Mouse (Mus musculus) thymus, adult 18-20 months (tissue): ENCODE results near the gene Pdhx.

Source experiments
- DNase-seq, 2 experiments: peaks; one replicate each; pipeline ENCODE4 v3.0.0; 2022; ENCODE audit warnings: mixed read lengths in 2 of 2

Pdhx gene

GRCm38 (mm10) chr2:102986964-102987707, 86.2 kb downstream of the Pdhx start:
- no peak for DNase-seq

GRCm38 (mm10) chr2:102986424-102986823, 86.9 kb downstream of the Pdhx start:
- no peak for DNase-seq

- no peak for DNase-seq
These were observed 90.5 kb downstream of the Pdhx start for GRCm38 (mm10) chr2:102982822-102983221.

GRCm38 (mm10) chr2:102981446-102982314, 91.6 kb downstream of the Pdhx start:
- DNase-seq: no peak

- DNase-seq: no peak
These were observed 92.4 kb downstream of the Pdhx start for GRCm38 (mm10) chr2:102980870-102981269.

GRCm38 (mm10) chr2:102979519-102979918, 93.8 kb downstream of the Pdhx start:
- no peak for DNase-seq

- no peak for DNase-seq
These were observed 94.2 kb downstream of the Pdhx start for GRCm38 (mm10) chr2:102979112-102979511.

- no peak for DNase-seq
These were observed 97.9 kb downstream of the Pdhx start for GRCm38 (mm10) chr2:102975358-102975945.

- DNase-seq: no peak
These were observed 100.2 kb downstream of the Pdhx start for GRCm38 (mm10) chr2:102973115-102973514.

GRCm38 (mm10) chr2:102972575-102972974, 100.7 kb downstream of the Pdhx start:
- DNase-seq: no peak

- no peak for DNase-seq
These were observed 101.4 kb downstream of the Pdhx start for GRCm38 (mm10) chr2:102971951-102972350.
